Mouse (Mus musculus): ENCODE measurements around the gene Pde1c.

Gene Pde1c

DNA sequence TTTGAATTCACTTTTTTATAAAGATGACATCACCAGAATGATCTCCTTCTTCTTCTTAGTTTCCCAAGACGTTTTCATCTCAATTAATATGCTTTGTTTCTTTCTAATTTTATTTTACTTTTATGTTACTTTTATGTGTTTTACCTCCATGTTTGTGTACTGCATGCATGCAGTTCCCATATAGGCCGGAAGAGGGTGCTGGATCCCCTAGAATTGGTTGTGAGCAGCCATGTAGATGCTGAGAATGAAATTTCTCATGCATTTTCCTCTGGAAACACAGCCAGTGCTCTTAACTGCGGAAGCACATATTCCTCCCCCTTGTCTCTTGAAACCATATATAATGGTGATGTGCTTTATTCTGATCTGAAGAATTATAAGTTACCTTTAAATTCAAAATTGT lies 110.8 kb downstream of the Pde1c start:
- no peak for DNase-seq (ENCODE audit: inconsistent age in 2 of 2, low spot score in 1 of 2)

DNA sequence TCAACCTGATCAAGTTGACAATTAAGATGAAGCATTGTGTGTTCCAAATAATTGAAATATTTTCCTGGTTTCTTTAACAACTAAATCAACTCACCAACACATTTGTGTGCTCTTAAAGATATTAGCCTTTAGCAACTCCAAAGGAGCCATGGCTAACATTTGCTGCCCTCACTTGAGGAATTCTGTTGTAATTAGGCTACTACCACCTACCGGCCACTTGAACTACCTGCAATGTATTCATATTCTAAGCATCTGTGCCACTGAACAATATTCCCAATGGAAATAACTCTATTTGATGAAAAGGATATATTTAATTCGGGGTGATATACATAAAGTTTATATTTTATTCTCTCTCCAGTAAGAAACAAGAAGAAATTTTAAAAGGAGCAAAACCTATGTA lies 121.0 kb downstream of the Pde1c start:
- peak in 1 of 2 experiments; percentile 19 for DNase-seq (ENCODE audit: inconsistent age in 2 of 2, low spot score in 1 of 2)

DNA sequence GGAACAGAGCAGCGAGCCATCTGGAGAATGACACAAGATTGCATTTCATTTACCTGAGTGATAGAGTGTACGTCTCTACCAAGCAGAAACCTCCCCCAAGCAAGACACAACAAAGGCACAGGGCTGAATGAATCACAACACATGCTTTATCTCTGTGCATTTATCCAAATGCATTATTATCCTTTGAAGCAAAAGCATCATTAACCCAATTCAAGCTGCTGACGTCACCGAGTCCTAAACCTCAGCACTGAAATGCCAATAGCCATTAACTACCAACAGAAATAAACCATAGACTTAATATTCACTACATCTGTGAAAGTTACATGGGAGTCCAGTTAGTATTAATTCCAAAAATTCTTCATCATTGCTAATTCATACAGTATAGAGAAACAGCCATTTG lies 127.4 kb downstream of the Pde1c start:
- no peak for DNase-seq (ENCODE audit: inconsistent age in 2 of 2, low spot score in 1 of 2)

DNA sequence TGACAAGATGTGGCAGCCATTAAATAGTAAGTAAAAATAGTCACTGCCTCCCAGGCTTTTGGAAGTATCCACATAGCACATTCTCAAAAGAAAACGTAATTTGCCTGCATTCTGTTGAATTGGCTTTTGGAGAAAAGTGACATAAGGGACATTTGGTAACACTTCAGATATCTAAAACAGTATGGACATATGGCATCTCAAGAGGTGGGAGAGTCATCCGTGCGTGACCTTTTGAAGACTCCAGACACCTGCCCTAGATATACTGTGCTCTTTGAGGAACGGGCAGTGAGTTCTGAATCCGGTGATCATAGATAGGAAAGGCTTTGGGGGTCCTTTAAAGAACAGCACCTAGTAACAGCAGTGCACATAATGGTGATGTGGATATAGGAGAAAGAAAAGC lies 143.1 kb downstream of the Pde1c start:
- DNase-seq (ENCODE audit: inconsistent age in 2 of 2, low spot score in 1 of 2), result no peak

DNA sequence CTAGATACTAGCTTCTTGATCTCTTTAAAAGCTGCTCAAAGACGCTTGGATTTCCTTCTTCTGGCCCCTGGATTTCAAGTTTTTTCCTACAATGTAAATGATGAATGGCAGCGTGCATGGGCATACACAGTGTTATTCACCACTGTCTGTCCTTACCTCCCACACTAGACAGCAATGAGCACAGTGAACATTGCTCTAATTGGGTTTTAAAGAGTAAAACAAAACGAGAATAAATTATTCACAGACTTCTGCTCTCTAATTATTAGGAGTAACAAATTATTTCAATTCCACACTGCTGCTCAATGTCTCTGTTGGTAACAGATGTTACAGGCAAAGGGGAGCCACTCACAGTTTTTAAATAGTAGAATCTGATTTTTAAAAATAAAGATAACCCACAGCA lies 146.0 kb downstream of the Pde1c start:
- no peak for DNase-seq (ENCODE audit: inconsistent age in 2 of 2, low spot score in 1 of 2)

DNA sequence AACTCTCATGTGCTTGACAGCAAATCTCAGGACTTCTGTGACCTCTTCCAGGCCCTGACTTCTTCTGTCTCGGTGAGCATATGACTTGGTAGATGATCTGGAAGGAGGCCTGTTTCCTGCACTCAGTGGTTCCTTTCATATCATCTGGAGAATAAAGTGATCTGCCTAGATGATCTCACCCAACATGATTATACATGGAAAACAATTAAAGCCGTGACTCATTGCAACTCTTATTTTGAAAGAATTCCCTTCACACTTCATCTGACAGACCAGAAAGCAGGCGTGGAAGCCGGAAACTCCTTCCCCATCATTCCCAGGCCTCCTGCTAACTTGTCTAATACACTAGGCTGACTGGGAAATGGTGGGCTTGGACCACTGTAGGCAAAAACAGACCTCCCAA lies 152.7 kb downstream of the Pde1c start:
- no peak for DNase-seq (ENCODE audit: inconsistent age in 2 of 2, low spot score in 1 of 2)

DNA sequence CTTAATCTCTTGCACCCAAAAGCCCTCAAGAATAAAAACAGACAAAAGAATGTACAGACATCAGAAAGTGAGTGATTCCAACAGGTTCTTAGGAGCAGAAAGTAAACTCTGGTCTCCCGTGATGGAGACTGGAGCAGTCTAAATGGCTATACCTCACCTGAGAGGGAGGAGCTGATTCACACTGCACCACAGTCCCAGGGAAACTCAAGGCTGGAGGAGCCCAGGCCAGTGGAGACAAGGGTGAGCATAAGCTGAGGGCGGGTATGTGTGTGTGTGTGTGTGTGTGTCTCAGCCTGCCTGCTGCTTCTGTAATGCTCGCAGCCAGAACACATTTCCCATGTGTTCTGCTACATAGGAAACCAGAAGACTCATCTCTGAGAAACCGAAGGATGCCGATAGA lies 179.7 kb downstream of the Pde1c start:
- no peak for DNase-seq (ENCODE audit: inconsistent age in 2 of 2, low spot score in 1 of 2)

DNA sequence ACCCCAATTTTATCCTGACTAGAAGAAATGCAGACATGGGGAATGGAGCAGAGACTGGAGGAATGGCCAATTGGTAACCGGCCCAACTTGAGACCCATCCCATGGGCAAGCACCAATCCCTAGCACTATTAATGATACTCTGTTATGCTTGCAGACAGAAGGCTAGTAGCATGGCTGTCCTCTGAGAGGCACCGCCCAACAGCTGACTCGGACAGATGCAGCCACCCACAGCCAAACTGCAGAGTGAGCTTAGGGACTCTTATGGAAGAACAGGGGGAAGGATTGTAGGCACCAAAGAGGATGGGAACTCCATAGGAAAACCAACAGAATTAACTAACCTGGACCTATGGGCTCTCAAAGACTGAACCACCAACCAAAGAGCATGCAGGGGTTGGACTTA lies 192.5 kb downstream of the Pde1c start:
- no peak for DNase-seq (ENCODE audit: inconsistent age in 2 of 2, low spot score in 1 of 2)

DNA sequence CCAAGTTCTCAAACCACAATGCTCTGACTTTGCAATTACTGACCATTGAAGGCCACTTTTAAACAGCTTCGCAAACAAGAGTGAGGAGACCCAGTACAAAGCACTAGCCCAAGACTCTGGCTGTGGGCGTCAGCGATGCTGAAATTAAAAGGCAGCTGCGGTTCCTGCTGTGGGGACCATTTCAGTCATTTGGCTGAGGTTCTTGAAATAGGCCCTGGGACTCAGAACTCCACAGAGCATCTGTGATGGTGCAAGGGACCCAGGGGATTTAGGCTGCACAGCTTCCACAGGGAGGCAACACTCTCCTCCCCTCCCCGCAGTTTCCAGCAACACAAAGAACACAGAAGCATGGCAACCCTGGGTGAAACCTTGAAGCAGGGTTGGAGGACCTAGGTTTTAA lies 194.7 kb downstream of the Pde1c start:
- no peak for DNase-seq (ENCODE audit: inconsistent age in 2 of 2, low spot score in 1 of 2)

DNA sequence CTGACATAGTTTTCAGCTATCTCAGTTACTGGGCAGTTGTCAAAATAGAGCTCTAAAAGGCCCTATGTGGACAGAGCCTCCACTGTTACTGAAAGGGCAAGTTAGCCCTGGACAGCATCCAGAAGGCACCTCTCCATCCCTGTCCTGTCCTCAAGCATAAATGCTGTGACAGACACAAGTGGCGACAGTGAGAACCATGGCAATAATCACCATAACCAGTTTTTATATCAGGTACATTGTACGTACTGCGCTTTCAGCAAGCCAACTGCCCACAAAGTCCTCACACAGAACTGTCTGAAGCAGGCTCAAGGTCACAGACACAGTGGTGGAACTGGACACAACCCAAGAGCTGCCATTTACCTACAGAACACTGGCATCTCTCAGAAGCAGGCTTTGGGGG lies 195.2 kb downstream of the Pde1c start:
- DNase-seq (ENCODE audit: inconsistent age in 2 of 2, low spot score in 1 of 2), result peak in 1 of 2 experiments; percentile 9

DNA sequence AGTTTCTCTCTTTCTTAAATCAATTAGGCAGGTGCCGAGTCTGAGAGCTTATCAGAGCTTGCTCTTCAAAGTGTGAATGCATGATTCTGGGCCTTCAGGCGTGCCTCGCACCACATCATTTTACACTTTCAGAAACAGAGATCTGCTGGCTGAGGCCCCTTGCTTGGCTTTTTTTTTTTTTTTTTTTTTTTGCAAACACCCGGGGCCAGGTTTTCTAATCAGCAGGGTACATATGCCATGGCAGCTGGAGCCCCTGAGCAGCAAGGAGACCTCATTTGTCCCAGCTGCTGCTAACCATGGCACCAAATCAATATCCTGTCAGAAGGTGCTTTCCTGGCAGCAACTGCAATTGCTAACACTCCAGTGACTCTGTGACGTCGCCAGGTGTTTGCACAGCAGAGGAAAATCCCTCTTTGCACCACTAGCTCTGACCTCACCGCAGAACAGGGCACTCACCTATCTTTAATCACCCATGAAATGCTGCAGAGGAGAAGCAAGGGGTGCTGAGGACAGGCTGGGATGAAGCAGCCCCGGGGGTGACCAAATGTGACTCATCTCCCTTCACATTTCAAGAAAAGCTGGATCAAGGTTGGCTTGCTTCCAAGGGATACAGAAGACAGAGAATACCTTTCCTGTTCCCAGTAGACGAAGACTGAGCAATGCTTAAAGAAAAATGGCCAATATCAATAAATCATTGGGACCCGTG lies 195.7 kb downstream of the Pde1c start:
- peak; percentile 14 to 64 for DNase-seq (ENCODE audit: inconsistent age in 2 of 2, low spot score in 1 of 2)

DNA sequence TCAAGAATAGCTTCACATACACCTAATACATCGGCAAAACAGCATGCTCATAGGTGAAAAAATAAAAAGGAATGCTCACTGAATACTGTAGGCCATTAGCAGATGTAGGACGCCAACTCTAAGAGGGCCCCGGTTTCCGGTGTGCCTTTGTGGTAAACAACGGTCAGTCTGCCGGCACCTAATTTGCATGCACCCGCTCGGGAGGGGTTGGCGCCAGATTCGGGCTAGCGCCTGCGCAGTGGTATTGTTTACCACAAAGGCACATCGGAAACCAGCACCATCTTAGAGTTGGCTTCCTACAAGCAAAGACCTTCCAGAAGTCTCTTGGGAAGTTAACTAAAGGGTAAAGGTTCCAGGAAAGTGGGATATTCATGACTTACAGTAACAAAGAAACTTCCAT lies 199.4 kb downstream of the Pde1c start:
- no peak for DNase-seq (ENCODE audit: inconsistent age in 2 of 2, low spot score in 1 of 2)

DNA sequence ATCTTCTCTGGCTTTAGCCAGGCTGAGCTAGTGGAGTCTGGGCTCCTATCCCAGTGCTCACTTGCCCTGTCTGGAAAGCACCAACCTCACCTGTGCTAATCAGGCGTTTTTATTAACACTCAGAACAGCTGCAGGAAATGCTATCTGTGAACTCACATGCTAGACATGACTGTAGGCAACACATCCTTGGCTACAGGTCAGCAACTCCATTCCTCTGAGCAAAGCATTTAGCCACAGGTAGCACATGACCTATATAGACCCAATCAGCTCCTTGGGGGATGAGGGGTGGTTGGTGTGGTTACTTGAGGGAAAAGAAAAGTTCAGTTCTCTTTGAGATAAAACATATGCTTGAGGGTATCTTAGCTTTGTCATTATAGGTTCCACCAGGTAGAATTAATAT lies 200.8 kb downstream of the Pde1c start:
- DNase-seq (ENCODE audit: inconsistent age in 2 of 2, low spot score in 1 of 2), result no peak

DNA sequence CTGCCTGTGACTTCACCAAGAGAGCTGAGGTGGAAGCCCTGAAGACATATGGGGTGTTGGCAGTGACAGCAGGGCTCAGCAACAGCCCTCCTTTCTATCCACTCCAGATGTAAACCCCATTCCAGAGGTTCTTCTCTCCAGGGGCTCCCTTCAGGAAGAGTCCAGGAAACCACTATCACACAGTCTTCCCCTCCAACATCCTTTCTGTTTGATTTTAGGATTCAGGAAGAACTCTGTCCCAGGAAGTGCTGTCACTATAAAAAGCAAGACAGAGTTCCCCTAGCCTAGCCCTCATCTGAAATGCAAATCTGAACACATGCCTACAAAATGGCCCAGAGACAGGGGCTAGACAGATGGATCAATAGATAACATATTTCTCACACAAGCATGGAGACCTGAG lies 201.6 kb downstream of the Pde1c start:
- peak; percentile 5 to 25 for DNase-seq (ENCODE audit: inconsistent age in 2 of 2, low spot score in 1 of 2)

DNA sequence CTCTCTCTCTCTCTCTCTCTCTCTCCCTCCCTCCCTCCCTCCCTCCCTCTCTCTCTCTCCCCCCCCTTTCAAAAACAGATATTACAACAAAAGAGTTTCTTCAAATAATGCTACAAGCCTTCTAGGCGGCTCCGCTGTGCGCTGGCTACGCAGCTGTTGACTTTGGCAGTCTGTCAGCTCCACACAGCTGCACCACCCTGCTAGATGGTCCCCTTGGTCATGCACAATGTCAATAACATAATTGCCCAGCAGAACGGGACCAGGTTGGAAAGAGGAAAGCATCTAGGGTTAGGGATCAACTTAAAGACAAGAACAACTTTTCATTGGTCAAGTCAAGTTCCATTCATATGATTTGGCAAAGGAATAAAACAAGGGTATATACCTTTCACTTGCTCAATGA lies 206.3 kb downstream of the Pde1c start:
- no peak for DNase-seq (ENCODE audit: inconsistent age in 2 of 2, low spot score in 1 of 2)

DNA sequence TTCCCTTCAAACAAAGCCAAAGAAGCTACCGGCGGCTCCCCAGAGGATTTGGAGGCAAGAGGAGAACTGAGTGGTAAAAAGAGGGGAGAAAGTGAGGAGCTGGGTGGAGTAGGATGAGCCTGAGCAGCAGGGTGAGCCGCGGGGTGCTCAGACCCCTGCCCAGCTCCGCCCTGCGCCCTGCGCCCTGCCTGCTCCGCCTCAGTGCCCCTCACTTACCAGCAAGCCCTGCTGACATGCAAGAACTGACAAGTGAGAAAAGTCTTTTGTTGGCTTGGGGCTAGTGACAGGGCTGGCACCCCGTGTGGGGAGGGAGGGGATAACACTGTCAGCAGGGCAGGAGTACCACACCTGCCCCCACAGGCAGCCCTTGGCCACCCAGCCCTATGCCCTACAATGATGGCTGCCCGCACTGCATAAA lies 206.8 kb downstream of the Pde1c start:
- DNase-seq (ENCODE audit: inconsistent age in 2 of 2, low spot score in 1 of 2), result no peak

DNA sequence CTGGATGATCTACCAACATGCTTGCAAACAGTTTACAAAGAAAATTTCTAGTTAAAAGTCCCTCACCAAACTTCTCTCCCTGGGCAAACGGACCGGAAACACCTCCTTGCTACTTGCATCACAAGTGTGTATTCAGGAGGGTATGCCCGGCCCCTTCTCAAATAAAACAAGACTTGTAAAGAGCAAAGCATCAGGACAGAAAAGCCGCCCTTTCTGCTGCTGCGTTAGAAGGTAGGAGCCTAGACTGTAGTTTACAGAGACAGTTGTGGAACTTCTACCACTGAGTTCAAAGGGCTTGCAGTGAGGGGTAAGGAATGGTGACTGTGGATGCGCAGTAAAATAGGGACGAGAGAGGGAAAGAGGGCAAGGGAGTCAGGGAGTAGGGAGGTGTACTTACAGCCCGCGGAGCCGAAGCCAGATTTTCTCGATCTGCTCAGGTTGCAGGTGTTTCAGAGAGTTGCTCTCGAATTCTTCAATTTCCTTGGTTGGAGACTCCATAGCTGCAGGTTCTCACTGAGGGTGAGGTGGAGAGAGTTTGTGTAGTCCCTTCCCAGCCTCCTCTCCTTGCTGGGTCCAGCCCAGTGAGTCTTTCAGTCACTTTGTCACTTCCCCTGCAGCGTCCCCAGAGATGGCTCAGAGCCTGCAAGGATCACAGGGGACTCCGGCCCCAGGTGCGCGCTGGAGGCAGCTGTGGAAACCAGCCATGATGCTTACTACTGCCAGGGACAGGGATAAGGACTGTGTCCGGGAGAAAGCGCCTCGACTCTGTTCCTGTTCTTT lies 207.4 kb downstream of the Pde1c start:
- DNase-seq (ENCODE audit: inconsistent age in 2 of 2, low spot score in 1 of 2), result peak in 1 of 2 experiments; percentile 19

DNA sequence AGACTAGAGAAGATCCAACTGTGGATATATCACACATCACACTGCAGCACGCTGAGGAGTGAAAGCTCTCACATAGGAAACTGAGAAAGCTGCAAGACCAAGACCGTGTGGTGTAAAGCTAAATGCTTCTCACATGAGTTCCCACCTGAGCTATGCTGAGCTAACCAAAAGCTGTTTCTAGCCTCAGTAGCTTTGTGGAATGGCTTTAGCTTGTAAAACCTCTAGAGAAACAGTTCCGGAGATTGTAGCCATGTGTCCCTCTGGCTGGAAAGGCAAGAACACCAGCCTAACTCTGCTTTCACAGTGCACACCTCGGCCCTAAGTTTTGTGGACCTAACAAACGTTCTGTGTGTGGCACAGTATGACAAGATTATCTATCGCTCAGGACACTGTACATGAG lies 208.8 kb downstream of the Pde1c start:
- DNase-seq (ENCODE audit: inconsistent age in 2 of 2, low spot score in 1 of 2), result no peak

DNA sequence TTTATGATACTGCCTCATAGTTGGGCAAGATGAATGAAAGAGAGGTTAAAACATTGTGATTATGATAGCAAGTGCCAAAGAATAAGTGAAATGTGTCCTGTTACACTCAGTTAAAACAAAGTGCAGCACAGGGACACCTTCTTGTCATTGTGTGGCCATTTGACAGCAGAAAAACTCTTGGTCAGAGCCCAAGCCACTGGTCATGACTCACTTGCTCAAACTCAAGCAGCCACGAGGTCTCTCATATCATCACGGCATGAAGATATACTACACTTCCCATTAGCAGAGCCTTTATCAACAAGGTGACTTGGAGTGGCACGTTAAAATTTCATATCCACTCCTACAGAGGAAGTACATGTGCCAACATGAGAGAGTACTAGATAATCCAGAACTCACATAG lies 209.8 kb downstream of the Pde1c start:
- peak in 1 of 2 experiments; percentile 40 for DNase-seq (ENCODE audit: inconsistent age in 2 of 2, low spot score in 1 of 2)

DNA sequence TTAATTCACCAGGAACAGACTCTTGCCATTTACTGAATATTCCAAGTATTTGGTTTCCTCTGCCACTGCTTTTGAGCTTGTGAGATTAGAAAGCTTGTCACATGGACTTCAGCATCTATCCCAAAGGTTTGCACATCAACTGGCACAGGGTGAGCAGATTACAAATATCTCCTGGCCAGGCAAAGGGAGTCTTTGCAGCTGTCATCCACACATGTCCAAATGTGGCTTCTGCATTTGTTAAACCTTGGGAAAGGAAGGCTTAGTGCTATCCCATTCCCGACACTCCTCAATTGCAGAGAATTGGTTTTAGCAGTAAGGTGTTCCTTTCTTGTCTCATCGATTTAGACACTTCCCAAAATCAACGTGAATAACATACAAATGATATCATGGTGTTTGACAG lies 221.7 kb downstream of the Pde1c start:
- DNase-seq (ENCODE audit: inconsistent age in 2 of 2, low spot score in 1 of 2), result no peak

DNA sequence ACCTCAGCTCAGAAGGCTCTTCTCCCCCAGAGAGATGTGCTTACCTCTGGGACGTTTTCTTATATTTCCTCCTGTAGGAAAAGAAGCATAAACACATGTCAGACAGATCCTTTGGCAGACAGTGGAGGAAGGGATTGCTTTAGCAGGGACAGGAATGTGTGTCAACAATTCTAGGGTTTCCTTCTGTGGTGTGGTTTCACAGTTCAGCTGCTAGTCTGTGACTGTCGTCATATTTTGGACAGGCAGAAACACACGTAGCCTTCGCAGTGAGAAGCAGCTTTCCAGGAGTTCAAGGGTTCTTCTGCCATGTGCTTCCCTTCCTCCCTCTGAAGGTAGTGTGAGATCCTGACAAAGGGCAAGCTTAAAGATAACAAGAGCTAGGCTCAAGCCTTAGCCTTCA lies 223.8 kb downstream of the Pde1c start:
- DNase-seq (ENCODE audit: inconsistent age in 2 of 2, low spot score in 1 of 2), result no peak

DNA sequence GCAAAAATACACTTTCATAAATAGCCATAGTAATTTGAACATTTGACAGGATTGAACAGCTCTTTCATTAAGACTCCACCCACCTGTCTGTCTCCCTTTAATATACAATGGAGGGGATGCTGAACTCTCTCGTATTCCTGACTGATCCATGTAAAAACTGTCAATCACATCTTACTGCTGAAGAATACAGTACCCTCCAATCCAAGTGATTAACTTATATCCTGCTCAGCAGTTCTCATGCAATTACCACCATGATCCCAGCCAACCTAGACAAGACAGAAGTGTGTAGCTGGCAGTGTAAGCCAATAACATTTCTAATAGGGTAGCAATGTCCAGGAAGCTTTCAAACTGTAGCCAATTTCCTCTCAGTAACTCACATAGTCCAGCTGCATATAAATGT lies 226.9 kb downstream of the Pde1c start:
- DNase-seq (ENCODE audit: inconsistent age in 2 of 2, low spot score in 1 of 2), result no peak

All from adrenal gland, adult (tissue).